In genomic region chr11:62701218-62701617, GRCm38 (mm10) we compare ENCODE assay signal across 27 mouse cellular contexts. TPM values are rescaled to one million over a fixed set of nuclear protein-coding genes. Genes with fewer than 3 reads are reported as not detected.
DNase-seq lines count a peak whose midpoint lies in the region; ATAC-seq and TF ChIP-seq lines count a peak whose summit lies in the region.
"Had no signal": no experiment of that assay in that cellular context is flagged by ENCODE, and none has a peak within 500 bp of the region (broad histone marks: within the 10 kb centered on the region; RNA-seq: fewer than 3 reads in every experiment).

No protein-coding gene starts in this region.

- H3K4me2 ChIP-seq in lung, postnatal 0 days (replicated peaks; ENCODE audit: low read depth, low read length): no peak overlapping the region
- H3K4me2 ChIP-seq in liver, postnatal 0 days (ENCODE audit: low read depth, low read length): no peak overlapping the region
- H3K4me2 ChIP-seq: embryonic facial prominence, embryonic 12.5 days; forebrain, embryonic 12.5 days had no signal

- no peaks in the 10 kb centered on the region; the same call in 1 of the 2 replicates for H3K36me3 ChIP-seq in lung, postnatal 0 days (ENCODE audit: insufficient read depth, low read length)
- no peaks in the 10 kb centered on the region for H3K36me3 ChIP-seq in liver, postnatal 0 days (replicated peaks; ENCODE audit: insufficient read depth, low read length)
- H3K36me3 ChIP-seq: embryonic facial prominence, embryonic 10.5 days; embryonic facial prominence, embryonic 12.5 days; forebrain, embryonic 10.5 days; forebrain, embryonic 12.5 days had no signal

- no peaks in the 10 kb centered on the region for H3K4me1 ChIP-seq in lung, postnatal 0 days (ENCODE audit: insufficient read depth, low read depth, low read length)
- H3K4me1 ChIP-seq in liver, postnatal 0 days (ENCODE audit: insufficient read depth): no peaks in the 10 kb centered on the region
- H3K4me1 ChIP-seq: embryonic facial prominence, embryonic 10.5 days; embryonic facial prominence, embryonic 12.5 days; forebrain, embryonic 10.5 days; forebrain, embryonic 12.5 days had no signal

- intact Hi-C loops in gastrocnemius, adult 2 months (cut with DNase I): no loop called here

- no peaks in the 10 kb centered on the region for H3K27me3 ChIP-seq in lung, postnatal 0 days (replicated peaks; ENCODE audit: insufficient read depth, low read length)
- no peaks in the 10 kb centered on the region for H3K27me3 ChIP-seq in liver, postnatal 0 days (ENCODE audit: insufficient read depth, low read length)
- H3K27me3 ChIP-seq: embryonic facial prominence, embryonic 12.5 days; forebrain, embryonic 12.5 days had no signal

- TF ChIP-seq EP300 in lung, postnatal 0 days (IDR thresholded peaks at IDR 0.05): peak; percentile 65
- no peak for TF ChIP-seq EP300 in liver, postnatal 0 days (IDR thresholded peaks at IDR 0.05; ENCODE audit: low read depth)

- no peak overlapping the region for H3K27ac ChIP-seq in lung, postnatal 0 days (ENCODE audit: low read length)
- H3K27ac ChIP-seq in gastrocnemius, adult 2 months: no peak overlapping the region
- H3K27ac ChIP-seq in liver, postnatal 0 days (ENCODE audit: low read depth): no peak overlapping the region
- H3K27ac ChIP-seq: embryonic facial prominence, embryonic 10.5 days; embryonic facial prominence, embryonic 12.5 days; forebrain, embryonic 10.5 days; forebrain, embryonic 12.5 days had no signal

- TF ChIP-seq CTCF in lung, postnatal 0 days (IDR thresholded peaks at IDR 0.05): no peak
- no peak for TF ChIP-seq CTCF in gastrocnemius, adult 2 months (IDR thresholded peaks at IDR 0.05)
- no peak for TF ChIP-seq CTCF in liver, postnatal 0 days (IDR thresholded peaks at IDR 0.05; ENCODE audit: low read depth)

- peak; percentile 20 for DNase-seq in lung, postnatal 0 days (ENCODE audit: low spot score)
- no peak for DNase-seq in lung, postnatal 4 days
- peak; percentile 26 for DNase-seq in lung, postnatal 36 days
- DNase-seq in lung, postnatal 10 days: no peak
- peak; percentile 1 for DNase-seq in fat pad, adult 2 months (ENCODE audit: extremely low read depth, low read depth, low spot score)
- DNase-seq in gastrocnemius, adult 2 months: no peak
- no peak for DNase-seq in liver, postnatal 0 days
- DNase-seq: adrenal gland, adult 8-10 months; adrenal gland, postnatal 14 days; adrenal gland, postnatal 36 days; cerebellum, adult 11-12 months; cerebellum, adult 2 months; cerebellum, adult 9-10 months; cerebellum, postnatal 10 days; cerebellum, postnatal 25 days had no signal

- no peaks in the 10 kb centered on the region for H3K9me3 ChIP-seq in lung, postnatal 0 days (ENCODE audit: low read length)
- H3K9me3 ChIP-seq in liver, postnatal 0 days (ENCODE audit: low read length): no peaks in the 10 kb centered on the region
- H3K9me3 ChIP-seq: embryonic facial prominence, embryonic 10.5 days; embryonic facial prominence, embryonic 12.5 days; forebrain, embryonic 10.5 days; forebrain, embryonic 12.5 days had no signal

- 38% methylated on average over 1 of the region's 1 CpGs for WGBS in lung, postnatal 0 days
- 71% methylated on average over 1 of the region's 1 CpGs for WGBS in liver, postnatal 0 days (ENCODE audit: insufficient replicate concordance)

- H3K9ac ChIP-seq in lung, postnatal 0 days (replicated peaks; ENCODE audit: low read depth): no peak overlapping the region
- H3K9ac ChIP-seq in liver, postnatal 0 days (replicated peaks): no peak overlapping the region
- H3K9ac ChIP-seq: embryonic facial prominence, embryonic 12.5 days; forebrain, embryonic 12.5 days had no signal

- no peak overlapping the region for H3K4me3 ChIP-seq in lung, postnatal 0 days (ENCODE audit: low read depth, low read length)
- H3K4me3 ChIP-seq in gastrocnemius, adult 2 months: no peak overlapping the region
- no peak overlapping the region for H3K4me3 ChIP-seq in liver, postnatal 0 days (ENCODE audit: low read depth, low read length)
- H3K4me3 ChIP-seq: embryonic facial prominence, embryonic 10.5 days; embryonic facial prominence, embryonic 12.5 days; forebrain, embryonic 10.5 days; forebrain, embryonic 12.5 days had no signal

- ATAC-seq in lung, postnatal 0 days: peak; percentile 57
- ATAC-seq in liver, postnatal 0 days: no peak
- ATAC-seq: forebrain, embryonic 14.5 days; forebrain, embryonic 16.5 days had no signal

RNA-seq across cellular contexts. Expression of gene Zfp287, which starts 30.5 kb away (rescaled TPM):
- polyA plus RNA-seq in lung, postnatal 0 days (2015; fragmentation: Nextera tagmentation; extraction: Ambion mirVana): 2.5 and 3.3 TPM in 2 replicates
- total RNA-seq in gastrocnemius, adult 2 months (2021): 1 to 10 TPM in 1 of 2 experiments, under 1 TPM in 1; 0.69 to 1.3 TPM
- 0.27 and 0.35 TPM in 2 replicates for polyA plus RNA-seq in liver, postnatal 0 days (2015; fragmentation: Nextera tagmentation; extraction: Ambion mirVana)
- total RNA-seq: MEL had no signal

RNA-seq across cellular contexts. Expression of gene Gm10428, which starts 51.7 kb away (rescaled TPM):
- not detected in 2 replicates for polyA plus RNA-seq in lung, postnatal 0 days (2015; fragmentation: Nextera tagmentation; extraction: Ambion mirVana)
- total RNA-seq in gastrocnemius, adult 2 months (2021): not detected
- polyA plus RNA-seq in liver, postnatal 0 days (2015; fragmentation: Nextera tagmentation; extraction: Ambion mirVana): not detected in 2 replicates
- total RNA-seq: adrenal gland, adult 18-20 months; adrenal gland, adult 8-10 months; adrenal gland, postnatal 14 days; adrenal gland, postnatal 36 days; ES-E14; MEL had no signal
- polyA plus RNA-seq: C2C12; cerebellum, adult 2 months; cortical plate, adult 2 months; embryonic facial prominence, embryonic 10.5 days; embryonic facial prominence, embryonic 12.5 days; embryonic facial prominence, embryonic 14.5 days; forebrain, embryonic 10.5 days; forebrain, embryonic 12.5 days; forebrain, embryonic 14.5 days; forebrain, embryonic 16.5 days had no signal

RNA-seq across cellular contexts. Expression of gene Mmgt2, which starts 52.8 kb away (rescaled TPM):
- polyA plus RNA-seq in lung, postnatal 0 days (2015; fragmentation: Nextera tagmentation; extraction: Ambion mirVana): 22.3 and 27.9 TPM in 2 replicates
- total RNA-seq in gastrocnemius, adult 2 months (2021): 1 to 10 TPM; 2.9 to 3.5 TPM
- polyA plus RNA-seq in liver, postnatal 0 days (2015; fragmentation: Nextera tagmentation; extraction: Ambion mirVana): 7.8 and 9.6 TPM in 2 replicates

RNA-seq across cellular contexts. Expression of gene Lrrc75a, which starts 52.9 kb away (rescaled TPM):
- 15.0 and 18.2 TPM in 2 replicates for polyA plus RNA-seq in lung, postnatal 0 days (2015; fragmentation: Nextera tagmentation; extraction: Ambion mirVana)
- 1 to 10 TPM; 3.2 to 5.6 TPM for total RNA-seq in gastrocnemius, adult 2 months (2021)
- polyA plus RNA-seq in liver, postnatal 0 days (2015; fragmentation: Nextera tagmentation; extraction: Ambion mirVana): 1.1 and 1.3 TPM in 2 replicates

Comparison
In these comparisons a context has a peak if more than half of its experiments do, and no peak if none do; other contexts are left out.
1. DNase-seq: peak in lung, postnatal 0 days (single experiment), lung, postnatal 36 days (single experiment) and fat pad, adult 2 months (single experiment); none in lung, postnatal 4 days (0 of 2), lung, postnatal 10 days (single experiment), gastrocnemius, adult 2 months (single experiment) and liver, postnatal 0 days (single experiment).